Mouse (Mus musculus) heart, embryonic 14.5 days (tissue): ENCODE results near the gene Ccdc85b. TPM values are rescaled to one million over a fixed set of nuclear protein-coding genes. Genes with fewer than 3 reads are reported as not detected.
A peak's percentile ranks its signal among the peaks of the same experiment; 100 is the strongest.

Source experiments
- ATAC-seq: fragments of 200-750 bp; cut with Nextera tagmentation; 2 replicates; pipeline ENCODE4 v1.8.0; 2017; ENCODE audit warnings: low read depth, moderate TSS enrichment; ENCODE audit not compliant: insufficient number of reproducible peaks, insufficient read depth, low FRiP score
- H3K27ac ChIP-seq, 2 experiments: fragments of 200-500 bp in 1 of 2; fragments of 300-500 bp in 1 of 2; sonication (generic) in 1 of 2; replicated peaks in 1 of 2; 2 replicates each; pipeline ENCODE4 v1.5.1; 2012 to 2014; ENCODE audit warnings: low read depth in 2 of 2, low read length in 2 of 2, control low read depth in 1 of 2, mild to moderate bottlenecking in 1 of 2, mixed read lengths in 1 of 2; ENCODE audit not compliant: control insufficient read depth in 1 of 2, insufficient read depth in 1 of 2
- H3K27me3 ChIP-seq: fragments of 300-500 bp; sonication (generic); 2 replicates; pipeline ENCODE4 v1.6.1; 2014; ENCODE audit warnings: mild to moderate bottlenecking, low read length, control low read depth; ENCODE audit not compliant: control insufficient read depth, insufficient read depth
- H3K36me3 ChIP-seq: fragments of 300-500 bp; sonication (generic); 2 replicates; pipeline ENCODE4 v1.6.1; 2014; ENCODE audit warnings: mild to moderate bottlenecking, control low read depth, low read length, mixed read lengths; ENCODE audit not compliant: control insufficient read depth, insufficient read depth
- H3K4me1 ChIP-seq, 2 experiments: fragments of 200-500 bp in 1 of 2; fragments of 300-500 bp in 1 of 2; sonication (generic) in 1 of 2; 2 replicates each; pipeline ENCODE4 v1.6.1; 2012 to 2014; ENCODE audit warnings: low read length in 2 of 2, control low read depth in 1 of 2, mixed read lengths in 1 of 2; ENCODE audit not compliant: control insufficient read depth in 2 of 2, insufficient read depth in 2 of 2
- H3K4me2 ChIP-seq: fragments of 300-500 bp; sonication (generic); 2 replicates; pipeline ENCODE4 v1.6.1; 2014; ENCODE audit warnings: mild to moderate bottlenecking, low read length
- H3K4me3 ChIP-seq, 2 experiments: fragments of 200-500 bp in 1 of 2; fragments of 300-500 bp in 1 of 2; sonication (generic) in 1 of 2; 2 replicates each; pipeline ENCODE4 v1.5.1; 2012 to 2014; ENCODE audit warnings: low read length in 2 of 2, mild to moderate bottlenecking in 2 of 2, control low read depth in 1 of 2, low read depth in 1 of 2, moderate library complexity in 1 of 2; ENCODE audit not compliant: control insufficient read depth in 1 of 2, insufficient read depth in 1 of 2
- H3K9ac ChIP-seq: fragments of 300-500 bp; sonication (generic); 2 replicates; pipeline ENCODE4 v1.6.1; 2014; ENCODE audit warnings: mild to moderate bottlenecking, low read length
- H3K9me3 ChIP-seq: fragments of 300-500 bp; sonication (generic); 2 replicates; pipeline ENCODE4 v1.6.1; 2016; ENCODE audit warnings: low read length, control low read depth; ENCODE audit not compliant: control insufficient read depth
- WGBS: fragments of 180-500 bp; shearing (Covaris S2); extraction: QIAGEN DNeasy Blood & Tissue Kit; methylation state at CpG from one replicate; pipeline ENCODE4 v1.1.7; 2014; 5-methylcytosine and 5-hydroxymethylcytosine counted together
- polyA plus RNA-seq: library from polyadenylated mRNA; unstranded; fragments of >200 nt; fragmentation: Nextera tagmentation; extraction: Ambion mirVana; gene quantifications from 2 replicates; pipeline ENCODE4 v1.2.1, GENCODE M21; 2014

Ccdc85b gene
- polyA plus RNA-seq, 1 experiment from 2014 or later: 9.0 TPM

GRCm38 (mm10) chr19:5471846-5472245, 14.2 kb upstream of the Ccdc85b start:
- Histone ChIP-seq H3K4me3 (no peak overlapping the region), H3K9ac (no peak overlapping the region), H3K4me2 (no peak overlapping the region), H3K4me1 (peaks cover 7 to 18% of the 10 kb centered on the region in 2 experiments; a peak in 3 of 4 replicates), H3K36me3 (peaks cover 15% of the 10 kb centered on the region), H3K27ac (no peak overlapping the region), H3K9me3 (no peaks in the 10 kb centered on the region), H3K27me3 (no peaks in the 10 kb centered on the region)
- ATAC-seq: no peak
- 61% methylated on average over 5 of the region's 5 CpGs for WGBS

DNA sequence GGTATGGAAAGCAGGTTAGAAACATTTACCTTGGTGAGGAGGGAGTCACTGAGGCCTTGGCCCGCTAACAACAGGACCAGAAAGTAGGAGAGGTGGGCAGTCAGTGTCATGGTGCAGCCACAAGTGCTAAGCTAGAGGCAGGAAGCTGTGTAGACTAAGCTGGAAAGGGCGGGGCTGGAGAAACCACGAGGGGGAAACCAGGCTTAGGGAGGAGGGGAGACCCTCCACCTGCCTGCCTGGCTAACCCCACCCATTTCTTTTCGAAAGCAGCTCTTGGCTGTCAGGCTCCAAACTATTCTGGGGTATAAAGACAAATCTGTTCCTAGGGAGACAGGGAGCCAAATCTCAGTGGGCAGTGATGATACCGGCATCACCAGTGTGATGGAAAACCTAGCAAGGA, 10.7 kb upstream of the Ccdc85b start, which contains the start of gene Ctsw:
Gene Ctsw (minus strand): TSS at position 134 of the 400 bp plus-strand sequence.
- H3K4me2 ChIP-seq: no peak within 1 kb of the TSS

DNA sequence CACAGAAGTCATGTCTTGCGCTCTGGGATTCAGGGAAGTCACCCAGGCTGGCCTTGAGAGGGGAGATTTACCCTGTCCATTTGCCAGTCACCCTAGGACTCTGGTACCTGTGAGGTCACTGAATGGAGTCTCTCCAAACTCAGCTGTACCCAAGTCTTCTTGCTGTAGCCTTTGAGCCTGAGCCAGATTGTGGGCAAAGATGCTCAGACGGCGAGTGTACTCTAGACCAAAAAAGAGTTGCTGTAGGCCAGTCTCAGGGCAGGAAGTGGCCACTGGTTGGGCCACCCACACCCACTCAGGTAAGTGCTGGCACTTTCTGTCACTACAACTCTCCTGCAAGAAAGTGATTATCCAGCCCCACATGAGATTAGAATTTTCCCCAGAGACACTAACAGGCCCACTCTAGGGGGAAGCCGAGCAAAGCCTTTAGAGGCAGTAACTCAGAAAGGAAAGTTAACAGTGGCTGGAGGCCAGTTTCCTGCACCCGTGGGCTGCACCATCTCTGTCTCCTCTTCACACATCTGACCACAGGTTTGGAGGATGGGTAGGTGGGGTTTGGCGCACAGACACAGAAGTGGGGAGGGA, 9.3 kb upstream of the Ccdc85b start:
- WGBS: 83% methylated on average over 6 of the region's 6 CpGs
- peaks cover 58% of the 10 kb centered on the region for H3K36me3 ChIP-seq
- H3K27me3 ChIP-seq: no peaks in the 10 kb centered on the region

More for the DNA sequence above, 10.7 kb upstream of the Ccdc85b start, which contains the start of gene Ctsw:
- no peaks in the 10 kb centered on the region for H3K27me3 ChIP-seq
- no peak within 1 kb of the TSS for H3K9ac ChIP-seq
- peaks cover 2 to 6% of the 10 kb centered on the region in 2 experiments; a peak in 1 of 4 replicates for H3K4me1 ChIP-seq
- no peak within 1 kb of the TSS for H3K4me3 ChIP-seq
- no peaks in the 10 kb centered on the region for H3K9me3 ChIP-seq
- peaks cover 46% of the 10 kb centered on the region for H3K36me3 ChIP-seq
- WGBS: 48% methylated on average over 5 of the region's 5 CpGs
- ATAC-seq: no peak
- H3K27ac ChIP-seq: no peak within 1 kb of the TSS

GRCm38 (mm10) chr19:5465037-5465436, 7.3 kb upstream of the Ccdc85b start:
- peak overlapping the region; percentile 70 for H3K9ac ChIP-seq
- 92% methylated on average over 8 of the region's 8 CpGs for WGBS
- ATAC-seq: no peak
- H3K36me3 ChIP-seq: peaks cover 63% of the 10 kb centered on the region
- no peaks in the 10 kb centered on the region for H3K27me3 ChIP-seq
- peak overlapping the region; percentile 59 for H3K4me2 ChIP-seq
- H3K4me3 ChIP-seq: peak overlapping the region in 1 of 2 experiments; percentile 28; a peak in 1 of 4 replicates
- H3K27ac ChIP-seq: peak overlapping the region in 1 of 2 experiments; percentile 87; a peak in 1 of 4 replicates
- no peaks in the 10 kb centered on the region for H3K9me3 ChIP-seq
- peaks cover 4 to 13% of the 10 kb centered on the region in 2 experiments; a peak in 3 of 4 replicates for H3K4me1 ChIP-seq

More for the DNA sequence above, 9.3 kb upstream of the Ccdc85b start:
- no peak overlapping the region for H3K4me3 ChIP-seq
- ATAC-seq: no peak
- H3K4me1 ChIP-seq: peaks cover 2 to 6% of the 10 kb centered on the region in 2 experiments; a peak in 1 of 4 replicates
- no peak overlapping the region for H3K9ac ChIP-seq
- H3K9me3 ChIP-seq: no peaks in the 10 kb centered on the region
- no peak overlapping the region for H3K4me2 ChIP-seq
- no peak overlapping the region for H3K27ac ChIP-seq

DNA sequence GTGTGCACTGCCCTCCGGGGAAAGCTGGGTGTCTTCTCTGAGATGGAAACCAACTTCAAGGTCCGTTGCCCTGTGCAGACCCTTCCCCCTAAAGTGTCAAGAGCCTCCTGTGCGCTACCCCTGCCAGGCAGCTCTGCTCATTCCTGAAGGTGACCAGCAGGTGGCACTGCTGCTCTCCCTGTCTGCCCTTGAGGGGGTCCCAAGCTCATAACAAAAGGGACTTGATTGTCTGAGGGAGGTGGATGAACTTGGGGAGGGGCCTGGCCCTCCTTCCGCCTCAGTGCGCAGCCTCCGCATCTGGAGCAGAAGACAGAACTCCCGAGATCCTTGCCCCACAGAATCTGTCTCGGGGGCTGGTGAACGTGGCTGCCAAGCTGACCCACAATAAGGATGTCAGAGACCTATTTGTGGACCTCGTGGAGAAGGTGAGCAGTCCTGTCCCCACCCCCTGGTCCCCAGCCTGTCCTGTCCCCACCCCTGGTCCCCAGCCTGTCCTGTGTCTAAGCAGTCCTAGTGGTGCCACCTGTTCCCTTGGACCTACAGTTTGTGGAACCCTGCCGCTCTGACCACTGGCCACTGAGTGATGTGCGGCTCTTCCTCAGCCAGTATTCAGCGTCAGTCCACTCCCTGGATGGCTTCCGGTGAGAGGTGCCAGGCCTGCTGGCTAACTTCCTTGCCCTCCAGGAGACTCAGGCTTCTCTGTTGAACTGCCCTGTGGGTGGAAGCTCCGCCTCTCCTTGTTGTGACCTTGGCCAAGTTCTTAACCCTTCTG, 6.3 kb upstream of the Ccdc85b start:
- 0 out of 2 replicates have a peak, but pooled peaks have one; percentile 27 for ATAC-seq
- Histone ChIP-seq H3K9ac (peak overlapping the region; percentile 70), H3K9me3 (no peaks in the 10 kb centered on the region), H3K4me3 (peak overlapping the region; percentile 28 to 35), H3K4me1 (peaks cover 4 to 16% of the 10 kb centered on the region in 2 experiments), H3K27me3 (no peaks in the 10 kb centered on the region), H3K36me3 (peaks cover 63% of the 10 kb centered on the region), H3K4me2 (peak overlapping the region; percentile 59), H3K27ac (peak overlapping the region; percentile 80 to 87)
- 33% methylated on average over 15 of the region's 15 CpGs for WGBS

DNA sequence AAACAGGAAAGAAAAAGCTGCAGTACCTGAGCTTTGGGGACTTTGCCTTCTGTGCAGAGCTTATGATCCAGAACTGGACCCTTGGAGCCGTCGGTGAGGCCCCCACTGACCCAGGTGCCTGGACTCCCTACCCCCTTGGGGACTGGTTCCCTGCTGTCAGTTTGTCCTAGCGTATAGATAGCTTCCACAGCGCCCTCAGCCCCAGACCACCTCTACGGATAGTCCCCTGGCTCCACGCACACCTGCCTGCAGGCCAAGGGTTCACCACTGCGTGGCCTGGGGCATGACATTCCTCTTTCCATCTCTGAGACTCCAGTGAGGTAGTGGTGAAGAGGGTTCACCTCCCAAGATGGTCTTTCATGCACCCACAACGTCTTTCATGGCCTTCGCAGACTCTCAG, 5.5 kb upstream of the Ccdc85b start:
- H3K36me3 ChIP-seq: peaks cover 63% of the 10 kb centered on the region
- no peak for ATAC-seq
- H3K4me2 ChIP-seq: no peak overlapping the region
- peaks cover 4 to 17% of the 10 kb centered on the region in 2 experiments for H3K4me1 ChIP-seq
- no peaks in the 10 kb centered on the region for H3K9me3 ChIP-seq
- no peaks in the 10 kb centered on the region for H3K27me3 ChIP-seq
- H3K27ac ChIP-seq: no peak overlapping the region
- H3K9ac ChIP-seq: no peak overlapping the region
- WGBS: 86% methylated on average over 9 of the region's 9 CpGs
- H3K4me3 ChIP-seq: no peak overlapping the region

GRCm38 (mm10) chr19:5461411-5461810, 3.7 kb upstream of the Ccdc85b start:
- Histone ChIP-seq H3K4me3 (peak overlapping the region in 1 of 2 experiments; percentile 75; a peak in 2 of 4 replicates), H3K9me3 (no peaks in the 10 kb centered on the region), H3K27ac (no peak overlapping the region), H3K9ac (peak overlapping the region; percentile 80), H3K4me1 (peaks cover 6 to 21% of the 10 kb centered on the region in 2 experiments), H3K36me3 (peaks cover 46% of the 10 kb centered on the region), H3K27me3 (no peaks in the 10 kb centered on the region), H3K4me2 (peak overlapping the region; percentile 80)
- 86% methylated on average over 6 of the region's 6 CpGs for WGBS
- ATAC-seq: no peak
